Mouse (Mus musculus) CH12.LX (cell line): ENCODE results near the gene Gm12184. TPM values are rescaled to one million over a fixed set of nuclear protein-coding genes. Genes with fewer than 3 reads are reported as not detected.

ENCODE experiments used
- DNase-seq: peaks from one replicate; pipeline ENCODE4 v3.0.0-alpha.2; 2013; ENCODE audit errors: extremely low read depth
- H3K27ac ChIP-seq: 2 replicates; pipeline ENCODE4 v1.5.1; 2012; ENCODE audit warnings: low read depth, mild to moderate bottlenecking, control low read depth, moderate library complexity; ENCODE audit not compliant: insufficient read depth
- H3K27me3 ChIP-seq: replicated peaks from 2 replicates; pipeline ENCODE3; 2012; ENCODE audit warnings: inconsistent platforms
- H3K36me3 ChIP-seq, 2 experiments: replicated peaks in 1 of 2; 2 replicates each; pipeline versions ENCODE3 to v1.6.1; 2012; ENCODE audit warnings: inconsistent platforms in 1 of 2, low read length in 1 of 2, mild to moderate bottlenecking in 1 of 2, mixed read lengths in 1 of 2, moderate library complexity in 1 of 2; ENCODE audit not compliant: control insufficient read depth in 1 of 2, insufficient read depth in 1 of 2
- H3K4me1 ChIP-seq, 2 experiments: 2 replicates each; pipeline ENCODE4 v1.6.1; 2012; ENCODE audit warnings: inconsistent platforms in 1 of 2, moderate library complexity in 1 of 2; ENCODE audit not compliant: insufficient read depth in 2 of 2, control insufficient read depth in 1 of 2
- H3K4me2 ChIP-seq: 2 replicates; pipeline ENCODE4 v1.6.1; 2012; ENCODE audit warnings: low read depth, mild to moderate bottlenecking, control low read depth; ENCODE audit not compliant: poor library complexity, insufficient read depth, severe bottlenecking
- H3K4me3 ChIP-seq, 3 experiments: fragments of 150-350 bp in 1 of 3; sonication (generic) in 1 of 3; replicated peaks in 1 of 3; 2 replicates each; pipeline versions ENCODE3 to v1.5.1; 2011 to 2012; ENCODE audit warnings: low read depth in 2 of 3, low read length in 2 of 3, mild to moderate bottlenecking in 2 of 3, moderate library complexity in 2 of 3, control low read depth in 1 of 3, improper control_type of control experiment in 1 of 3, inconsistent platforms in 1 of 3, mixed read lengths in 1 of 3; ENCODE audit not compliant: poor library complexity in 1 of 3
- H3K79me2 ChIP-seq: replicated peaks from 2 replicates; pipeline ENCODE4 v1.6.1; 2012; ENCODE audit warnings: mild to moderate bottlenecking, moderate library complexity; ENCODE audit not compliant: control insufficient read depth, poor library complexity, insufficient read depth, severe bottlenecking; ENCODE audit errors: extremely low read depth
- H3K9ac ChIP-seq: 2 replicates; pipeline ENCODE4 v1.6.1; 2012; ENCODE audit warnings: low read depth, mild to moderate bottlenecking, control low read depth, moderate library complexity; ENCODE audit not compliant: insufficient read depth
- H3K9me3 ChIP-seq: replicated peaks from 2 replicates; pipeline ENCODE3; 2012; ENCODE audit warnings: low read length, inconsistent platforms, mixed read lengths
- BHLHE40 ChIP-seq: IDR thresholded peaks from 2 replicates; pipeline ENCODE4 v1.6.1; 2011; ENCODE audit warnings: mild to moderate bottlenecking, low read depth, low read length, improper control_type of control experiment
- CHD1 ChIP-seq: IDR thresholded peaks from 2 replicates; pipeline ENCODE4 v1.6.1; 2012; ENCODE audit warnings: low read depth, low read length, improper control_type of control experiment, inconsistent platforms
- CHD2 ChIP-seq: IDR thresholded peaks from 2 replicates; pipeline ENCODE4 v1.6.1; 2011; ENCODE audit warnings: low read length, improper control_type of control experiment
- CTCF ChIP-seq, 2 experiments: IDR thresholded peaks in 1 of 2; conservative IDR thresholded peaks in 1 of 2; 2 replicates each; pipeline ENCODE4 v1.5.1; 2011 to 2012; ENCODE audit warnings: low read depth in 2 of 2, low read length in 2 of 2, improper control_type of control experiment in 1 of 2, inconsistent platforms in 1 of 2, mild to moderate bottlenecking in 1 of 2, moderate library complexity in 1 of 2
- E2F4 ChIP-seq: IDR thresholded peaks from 2 replicates; pipeline ENCODE4 v1.6.1; 2011; ENCODE audit warnings: low read depth, low read length, improper control_type of control experiment; ENCODE audit not compliant: insufficient replicate concordance
- ELF1 ChIP-seq: IDR thresholded peaks from 2 replicates; pipeline ENCODE4 v1.6.1; 2014; ENCODE audit warnings: low read depth, mild to moderate bottlenecking, inconsistent platforms, low read length, improper control_type of control experiment
- EP300 ChIP-seq: IDR thresholded peaks from 2 replicates; pipeline ENCODE4 v1.6.1; 2011; ENCODE audit warnings: low read length, improper control_type of control experiment
- ETS1 ChIP-seq: conservative IDR thresholded peaks from 2 replicates; pipeline ENCODE4 v1.6.1; 2012; ENCODE audit warnings: low read depth, mild to moderate bottlenecking, inconsistent platforms, low read length, improper control_type of control experiment, moderate library complexity
- HCFC1 ChIP-seq: IDR thresholded peaks from 2 replicates; pipeline ENCODE4 v1.6.1; 2012; ENCODE audit warnings: low read depth, mild to moderate bottlenecking, inconsistent platforms, low read length, improper control_type of control experiment
- IRF4 ChIP-seq: IDR thresholded peaks from 2 replicates; pipeline ENCODE4 v1.6.1; 2014; ENCODE audit warnings: low read depth, mild to moderate bottlenecking, inconsistent platforms, low read length, improper control_type of control experiment
- JUN ChIP-seq: IDR thresholded peaks from 2 replicates; pipeline ENCODE4 v1.6.1; 2011; ENCODE audit warnings: low read depth, mild to moderate bottlenecking, low read length, improper control_type of control experiment, moderate library complexity; ENCODE audit not compliant: insufficient read depth
- JUND ChIP-seq: conservative IDR thresholded peaks from 2 replicates; pipeline ENCODE4 v1.6.1; 2011; ENCODE audit warnings: low read depth, low read length, improper control_type of control experiment
- MAFK ChIP-seq: IDR thresholded peaks from 2 replicates; pipeline ENCODE4 v1.6.1; 2011; ENCODE audit warnings: low read length, improper control_type of control experiment; ENCODE audit not compliant: insufficient replicate concordance
- MAX ChIP-seq: IDR thresholded peaks from 2 replicates; pipeline ENCODE4 v1.6.1; 2011; ENCODE audit warnings: low read length, improper control_type of control experiment
- MAZ ChIP-seq: IDR thresholded peaks from 2 replicates; pipeline ENCODE4 v1.6.1; 2012; ENCODE audit warnings: low read depth, mild to moderate bottlenecking, inconsistent platforms, low read length, improper control_type of control experiment, moderate library complexity
- MEF2A ChIP-seq: IDR thresholded peaks from 2 replicates; pipeline ENCODE4 v1.6.1; 2014; ENCODE audit warnings: low read depth, mild to moderate bottlenecking, inconsistent platforms, low read length, improper control_type of control experiment, borderline replicate concordance
- MXI1 ChIP-seq: IDR thresholded peaks from 2 replicates; pipeline ENCODE4 v1.6.1; 2011; ENCODE audit warnings: mild to moderate bottlenecking, low read depth, low read length, improper control_type of control experiment
- MYC ChIP-seq: IDR thresholded peaks from 2 replicates; pipeline ENCODE4 v1.6.1; 2011; ENCODE audit warnings: low read depth, mild to moderate bottlenecking, improper control_type of control experiment, low read length
- NELFE ChIP-seq: IDR thresholded peaks from 2 replicates; pipeline ENCODE4 v1.6.1; 2011; ENCODE audit warnings: low read depth, low read length, improper control_type of control experiment
- POLR2A ChIP-seq: IDR thresholded peaks from 2 replicates; pipeline ENCODE4 v1.6.1; 2011; ENCODE audit warnings: low read depth, mild to moderate bottlenecking, improper control_type of control experiment, low read length
- POLR2AphosphoS2 ChIP-seq: IDR thresholded peaks from 2 replicates; pipeline ENCODE4 v1.6.1; 2011; ENCODE audit warnings: low read depth, low read length, improper control_type of control experiment
- RCOR1 ChIP-seq: conservative IDR thresholded peaks from 2 replicates; pipeline ENCODE4 v1.6.1; 2012; ENCODE audit warnings: low read depth, mild to moderate bottlenecking, inconsistent platforms, low read length, improper control_type of control experiment
- SIN3A ChIP-seq: IDR thresholded peaks from 2 replicates; pipeline ENCODE4 v1.6.1; 2012; ENCODE audit warnings: low read length, improper control_type of control experiment, inconsistent platforms
- SMC3 ChIP-seq: IDR thresholded peaks from 2 replicates; pipeline ENCODE4 v1.6.1; 2011; ENCODE audit warnings: low read depth, low read length, improper control_type of control experiment
- TBP ChIP-seq: conservative IDR thresholded peaks from 2 replicates; pipeline ENCODE4 v1.6.1; 2011; ENCODE audit warnings: low read depth, low read length, improper control_type of control experiment
- TCF12 ChIP-seq: IDR thresholded peaks from 2 replicates; pipeline ENCODE4 v1.6.1; 2014; ENCODE audit warnings: low read depth, mild to moderate bottlenecking, inconsistent platforms, low read length, improper control_type of control experiment
- USF1 ChIP-seq: IDR thresholded peaks from 2 replicates; pipeline ENCODE4 v1.6.1; 2014; ENCODE audit warnings: low read depth, mild to moderate bottlenecking, inconsistent platforms, low read length, improper control_type of control experiment
- USF2 ChIP-seq: conservative IDR thresholded peaks from 2 replicates; pipeline ENCODE4 v1.6.1; 2011; ENCODE audit warnings: low read depth, low read length, improper control_type of control experiment
- ZC3H11A ChIP-seq: IDR thresholded peaks from 2 replicates; pipeline ENCODE4 v1.6.1; 2012; ENCODE audit warnings: low read depth, mild to moderate bottlenecking, inconsistent platforms, low read length, improper control_type of control experiment
- ZKSCAN1 ChIP-seq: IDR thresholded peaks from 2 replicates; pipeline ENCODE4 v1.6.1; 2012; ENCODE audit warnings: low read depth, inconsistent platforms, low read length, improper control_type of control experiment, borderline replicate concordance
- ZMIZ1 ChIP-seq: IDR thresholded peaks from 2 replicates; pipeline ENCODE4 v1.6.1; 2012; ENCODE audit warnings: low read depth, mild to moderate bottlenecking, inconsistent platforms, low read length, improper control_type of control experiment
- ZNF384 ChIP-seq: IDR thresholded peaks from 2 replicates; pipeline ENCODE4 v1.6.1; 2012; ENCODE audit warnings: low read depth, low read length, improper control_type of control experiment, inconsistent platforms
- dilution Hi-C: fragments of 300-500 bp; cut with MboI; formaldehyde crosslinking; loops from 2 replicates; pipeline ENCODE4 v1.14.3; 2020; ENCODE audit warnings: low sequenced_read_pairs; ENCODE audit not compliant: extremely low pct_unique_long_range_greater_than_20kb, extremely low pct_ligation_motif_present
- in situ Hi-C: fragments of 300-500 bp; cut with MboI; formaldehyde crosslinking; loops from 3 replicates; pipeline ENCODE4 v1.14.3; 2019; ENCODE audit warnings: low sequenced_read_pairs, low pct_ligation_motif_present, low pct_unique_long_range_greater_than_20kb, mixed read lengths
- polyA plus RNA-seq: library from polyadenylated mRNA; unstranded; fragments of >175 nt; gene quantifications from 2 replicates; pipeline ENCODE4 v1.2.1, GENCODE M21; 2012; ENCODE audit warnings: low read depth; ENCODE audit not compliant: insufficient read length
- total RNA-seq, 2 experiments: library from RNA; depleted of rRNA; stranded (reverse); fragments of 300-350 nt in 1 of 2; fragments of >200 nt in 1 of 2; gene quantifications; 2 replicates each; pipeline ENCODE4 v1.2.3; 2012 to 2014

Gm12184 gene
- total and polyA plus RNA-seq, 3 experiments, result 5.6 to 51.6 (median 7.1) TPM

- TF ChIP-seq MAZ, result peak; percentile 67; the same call in 1 of the 2 replicates
- TF ChIP-seq TCF12, result peak; percentile 63; the same call in 1 of the 2 replicates
- TF ChIP-seq ZMIZ1, result peak; percentile 16; the same call in 1 of the 2 replicates
- peak; percentile 80 for TF ChIP-seq MYC
- no peak; the same call in 1 of the 2 replicates for TF ChIP-seq ETS1
- TF ChIP-seq CHD1, result peak; percentile 67; the same call in 1 of the 2 replicates
- peak; percentile 64; the same call in 1 of the 2 replicates for TF ChIP-seq MAX
- TF ChIP-seq MEF2A, result peak; percentile 30; the same call in 1 of the 2 replicates
- TF ChIP-seq JUN, result peak; percentile 46; the same call in 1 of the 2 replicates
- peak; percentile 58; the same call in 1 of the 2 replicates for TF ChIP-seq BHLHE40
- TF ChIP-seq E2F4, result no peak
These were observed 12.6 kb upstream of the Gm12184 start (continued) for GRCm38 (mm10) chr11:48838879-48839680.

DNA sequence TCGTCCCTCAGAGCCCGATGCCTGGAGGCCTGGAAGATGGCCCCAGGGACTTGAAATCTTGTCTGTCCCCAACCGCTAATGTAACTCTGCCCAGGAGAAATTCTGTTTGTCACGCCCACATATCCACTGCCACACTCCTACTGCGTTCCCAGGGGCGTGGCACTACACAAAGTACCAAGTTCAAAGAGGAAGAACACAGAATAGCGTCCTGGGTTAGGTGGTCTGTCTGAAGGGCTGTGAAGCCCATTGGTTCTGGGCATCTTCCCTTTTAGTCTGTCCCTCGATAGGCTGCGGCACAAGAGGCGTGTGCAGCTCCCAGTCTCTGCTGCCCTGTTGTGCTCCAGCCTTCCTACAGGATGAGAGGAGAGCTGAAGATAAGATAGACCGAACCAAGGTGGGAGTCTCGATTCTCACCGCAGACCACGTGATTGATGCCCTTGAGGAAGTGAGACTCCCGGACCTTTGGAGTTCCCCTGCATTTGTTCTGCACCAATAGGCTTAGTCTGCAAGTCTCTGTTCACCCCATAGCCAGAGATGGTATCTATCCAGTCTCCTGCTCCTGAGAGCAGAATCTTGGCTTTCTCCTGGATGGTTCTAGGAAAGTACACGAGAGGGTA is 11.8 kb upstream of the Gm12184 start:
- no peaks in the 10 kb centered on the region for H3K9me3 ChIP-seq
- peaks cover 3% of the 10 kb centered on the region in 2 experiments for H3K36me3 ChIP-seq
- H3K27ac ChIP-seq, result peak overlapping the region; percentile 95
- H3K27me3 ChIP-seq, result peaks cover 8% of the 10 kb centered on the region
- DNase-seq, result peak; percentile 97
- dilution Hi-C loops (no loop called here), in situ Hi-C loops (no loop called here)
- H3K9ac ChIP-seq, result peak overlapping the region; percentile 87
- peaks cover 32 to 77% of the 10 kb centered on the region in 2 experiments for H3K4me1 ChIP-seq
- H3K4me3 ChIP-seq, result peak overlapping the region; percentile 66 to 89 (median 74)
- peak overlapping the region; percentile 56 for H3K4me2 ChIP-seq
- no peaks in the 10 kb centered on the region for H3K79me2 ChIP-seq
- peak; percentile 91 for TF ChIP-seq EP300
- no peak for TF ChIP-seq ZC3H11A
- TF ChIP-seq MEF2A, result peak; percentile 57; the same call in 1 of the 2 replicates
- peak; percentile 91 for TF ChIP-seq USF1
- no peak for TF ChIP-seq POLR2AphosphoS2
- TF ChIP-seq MAX, result peak; percentile 97
- TF ChIP-seq TBP, result peak; percentile 80; the same call in 1 of the 2 replicates
- 0 out of 2 replicates have a peak, but pooled peaks have one; percentile 21 for TF ChIP-seq JUN
- TF ChIP-seq POLR2A, result peak; percentile 66
- TF ChIP-seq JUND, result no peak
- peak; percentile 87 for TF ChIP-seq TCF12
- TF ChIP-seq ZKSCAN1, result no peak
- peak; percentile 61 for TF ChIP-seq ELF1
- TF ChIP-seq ZMIZ1, result peak; percentile 8; the same call in 1 of the 2 replicates
- peak; percentile 10; the same call in 1 of the 2 replicates for TF ChIP-seq SIN3A
- peak; percentile 64 for TF ChIP-seq CHD2
- no peak for TF ChIP-seq ZNF384
- peak; percentile 92; the same call in 1 of the 2 replicates for TF ChIP-seq RCOR1
- TF ChIP-seq IRF4, result peak; percentile 99
- peak; percentile 93 for TF ChIP-seq BHLHE40
- TF ChIP-seq MAFK, result peak; percentile 79
- TF ChIP-seq MXI1, result no peak; the same call in 1 of the 2 replicates
- TF ChIP-seq SMC3, result no peak
- no peak for TF ChIP-seq CHD1
- no peak for TF ChIP-seq HCFC1
- TF ChIP-seq CTCF (conservative IDR thresholded peaks at IDR 0.05 in 1 of 2, IDR thresholded peaks at IDR 0.05 in 1 of 2; ENCODE audit: low read depth in 2 of 2, low read length in 2 of 2), result no peak
- TF ChIP-seq MYC, result peak; percentile 79; the same call in 1 of the 2 replicates
- peak; percentile 74 for TF ChIP-seq ETS1
- TF ChIP-seq USF2, result peak; percentile 94
- peak; percentile 62; the same call in 1 of the 2 replicates for TF ChIP-seq NELFE
